Mouse (Mus musculus) lung, adult 2 months (tissue): ENCODE measurements around the gene Lypd3.

Experiments
- CTCF ChIP-seq: fragments of 200-500 bp; IDR thresholded peaks from 2 replicates; pipeline ENCODE4 v1.5.1; 2011; ENCODE audit warnings: mild to moderate bottlenecking, low read length, control low read depth; ENCODE audit not compliant: insufficient read depth
- POLR2A ChIP-seq: fragments of 200-500 bp; IDR thresholded peaks from 2 replicates; pipeline ENCODE4 v1.6.1; 2011; ENCODE audit warnings: low read depth, mild to moderate bottlenecking, control low read depth, low read length, borderline replicate concordance; ENCODE audit errors: extremely low read depth

DNA sequence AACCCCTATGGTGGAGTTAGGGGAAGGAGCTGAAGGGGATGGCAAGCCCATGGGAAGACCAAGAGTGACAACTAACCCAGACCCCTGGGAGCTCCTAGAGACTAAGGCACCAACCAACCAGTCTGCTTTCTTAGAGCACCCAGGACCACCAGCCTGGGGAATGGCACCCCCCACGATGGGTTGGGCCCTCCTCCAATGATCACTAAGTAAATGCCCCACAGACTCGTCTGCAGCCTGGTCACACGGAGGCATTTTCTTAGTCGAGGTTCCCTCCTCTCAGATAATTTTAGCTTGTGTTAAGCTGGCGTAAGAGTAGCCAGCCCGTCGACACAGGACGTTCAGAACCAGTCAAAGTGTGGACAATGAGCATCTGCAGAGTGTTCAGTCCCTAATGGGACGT, 28.6 kb downstream of the Lypd3 start:
- TF ChIP-seq CTCF (no peak), POLR2A (no peak)
